Mouse (Mus musculus) CD4-positive, CD25-positive, alpha-beta regulatory T cell, adult 4 months (primary cell): Measurements from ENCODE around the gene Tceal9. TPM values are rescaled to one million over a fixed set of nuclear protein-coding genes. Genes with fewer than 3 reads are reported as not detected.
"Not testable (repeated sequence)": the region's sequence is repeated elsewhere in the genome, so short reads cannot be mapped to it uniquely, and the experiment has no call there.

Source experiments
- ATAC-seq: one replicate; pipeline ENCODE4 v1.8.0; 2017
- polyA plus RNA-seq, 2 experiments: library from polyadenylated mRNA; unstranded; fragments of 100-300 nt; shearing (Covaris generic); gene quantifications; one replicate each; pipeline ENCODE4 v1.2.1; 2017

Gene Tceal9
- polyA plus RNA-seq, 2 experiments from 2014 or later, result 44.1 to 53.8 TPM

GRCm38 (mm10) chrX:136270393-136271111, 25.7 kb downstream of the Tceal9 start:
- ATAC-seq, result not testable (repeated sequence)

- no peak for ATAC-seq
Measured at GRCm38 (mm10) chrX:136274542-136274941, 29.7 kb downstream of the Tceal9 start.

- ATAC-seq, result no peak
Measured at GRCm38 (mm10) chrX:136275386-136275785, 30.5 kb downstream of the Tceal9 start.

DNA sequence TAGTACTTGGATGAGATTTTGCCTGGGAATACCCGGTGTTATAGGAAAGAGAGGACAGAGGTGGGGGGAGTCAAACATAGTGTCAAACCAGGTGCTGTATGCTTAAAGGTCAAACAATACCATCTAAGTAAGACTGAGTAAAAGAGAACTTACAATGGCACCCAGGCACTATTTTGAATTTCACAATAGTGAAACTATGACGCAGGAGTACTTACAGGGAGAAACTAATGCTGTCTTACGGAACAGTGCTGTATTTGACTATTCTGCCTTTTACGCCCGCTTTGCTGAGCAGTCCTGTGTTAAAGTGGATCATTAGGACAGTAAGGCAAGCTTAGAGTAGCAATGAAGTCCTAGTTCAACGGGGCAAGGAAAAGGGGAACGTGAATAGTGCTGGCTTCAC, 32.7 kb downstream of the Tceal9 start:
- no peak for ATAC-seq

DNA sequence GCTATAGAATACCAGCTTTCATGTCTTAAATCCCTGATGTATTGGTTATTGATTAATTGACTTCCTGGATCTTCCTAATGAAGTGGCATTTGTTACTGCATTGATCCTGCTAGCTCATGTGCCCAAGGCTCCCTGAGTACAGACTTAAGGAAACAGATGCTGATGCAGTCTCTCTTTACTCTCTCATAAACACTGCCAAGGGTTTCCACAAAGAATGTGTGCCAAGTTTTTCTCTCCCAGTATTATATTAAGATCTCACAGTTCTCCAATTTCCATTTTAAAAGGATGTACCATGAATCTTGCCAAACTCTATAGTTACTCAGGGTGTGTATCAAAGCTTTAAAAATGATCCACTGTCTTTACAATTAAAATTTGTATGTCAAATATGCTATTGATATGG, 33.5 kb downstream of the Tceal9 start:
- ATAC-seq, result no peak

GRCm38 (mm10) chrX:136279410-136279809, 34.5 kb downstream of the Tceal9 start:
- no peak for ATAC-seq

DNA sequence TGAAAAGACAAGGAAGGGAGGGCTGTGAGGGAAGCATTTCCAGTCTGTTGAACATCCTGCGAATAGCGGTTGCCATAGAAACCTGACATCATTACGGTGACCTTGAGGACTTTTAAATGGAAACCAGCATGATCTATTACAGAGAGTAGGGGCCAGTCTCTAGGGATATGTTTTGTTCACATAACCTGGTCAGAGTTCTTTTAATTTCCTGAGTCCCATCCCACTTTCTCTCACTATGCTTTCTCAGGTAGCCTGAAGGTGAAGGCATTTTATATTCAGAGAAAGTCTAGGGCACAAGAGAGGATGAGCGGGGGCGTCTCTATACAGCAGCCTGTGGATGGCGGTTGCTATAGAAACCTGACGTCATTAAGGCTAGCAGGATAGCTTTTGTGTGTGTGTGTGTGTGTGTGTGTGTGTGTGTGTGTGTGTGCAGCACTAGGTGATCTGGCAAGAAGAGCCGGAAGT, 46.0 kb downstream of the Tceal9 start:
- no peak for ATAC-seq

Other genes starting within 250 kb of the Tceal9 start
- gene Arxes1, start 211.7 kb upstream of the Tceal9 start, polyA plus RNA-seq, result not detected
- gene Bex2, start 176.8 kb upstream of the Tceal9 start, polyA plus RNA-seq, result 1 to 10 TPM in 1 of 2 experiments, under 1 TPM in 1; 0.77 to 3.4 TPM
- not detected for gene Nxf3, start 159.8 kb upstream of the Tceal9 start, polyA plus RNA-seq
- not detected for gene Bex4, start 106.1 kb upstream of the Tceal9 start, polyA plus RNA-seq
- gene Tceal8, start 72.7 kb upstream of the Tceal9 start, polyA plus RNA-seq, result 1 to 10 TPM; 1.0 to 1.4 TPM
- not detected for gene Tceal5, start 41.2 kb upstream of the Tceal9 start, polyA plus RNA-seq
- not detected for gene Tceal7, start 30.3 kb upstream of the Tceal9 start, polyA plus RNA-seq
- not detected for gene Bex1, start 29.6 kb upstream of the Tceal9 start, polyA plus RNA-seq
- 10 to 100 TPM; 65.2 to 72.9 TPM for gene Bex3, start 25.2 kb downstream of the Tceal9 start, polyA plus RNA-seq